Mouse (Mus musculus) E14TG2a.4 (cell line): Measurements from ENCODE around the gene Gm5767.

Experiments used
- H3K27me3 ChIP-seq: 2 replicates; pipeline ENCODE4 v1.6.1; 2014; ENCODE audit warnings: low read length, control low read depth; ENCODE audit not compliant: insufficient read depth
- H3K36me3 ChIP-seq: 2 replicates; pipeline ENCODE4 v1.6.1; 2014; ENCODE audit warnings: low read length, control low read depth; ENCODE audit not compliant: insufficient read depth
- H3K4me1 ChIP-seq: replicated peaks from 2 replicates; pipeline ENCODE4 v1.6.1; 2014; ENCODE audit warnings: low read depth, low read length, control low read depth
- H3K4me3 ChIP-seq: replicated peaks from 2 replicates; pipeline ENCODE4 v1.5.1; 2014; ENCODE audit warnings: mild to moderate bottlenecking, low read length
- H3K9me3 ChIP-seq: 2 replicates; pipeline ENCODE4 v1.6.1; 2014; ENCODE audit warnings: low read length, control low read depth
- CTCF ChIP-seq: conservative IDR thresholded peaks from 2 replicates; pipeline ENCODE4 v1.5.1; 2014; ENCODE audit warnings: low read length
- NANOG ChIP-seq: IDR thresholded peaks from 2 replicates; pipeline ENCODE4 v1.6.1; 2014; ENCODE audit warnings: borderline replicate concordance, low read length, mixed read lengths
- POU5F1 ChIP-seq: IDR thresholded peaks from 2 replicates; pipeline ENCODE4 v1.6.1; 2014; ENCODE audit warnings: low read length, borderline replicate concordance

The Gm5767 gene

GRCm38 (mm10) chr16:8711998-8712397 is 31.4 kb downstream of the Gm5767 start:
- Histone ChIP-seq H3K4me3 (no peak overlapping the region), H3K27me3 (no peaks in the 10 kb centered on the region), H3K4me1 (peaks cover 100% of the 10 kb centered on the region), H3K9me3 (no peaks in the 10 kb centered on the region), H3K36me3 (peaks cover 100% of the 10 kb centered on the region)
- no peak for TF ChIP-seq NANOG

- peaks cover 98% of the 10 kb centered on the region for H3K4me1 ChIP-seq
- peaks cover 97% of the 10 kb centered on the region for H3K36me3 ChIP-seq
- H3K4me3 ChIP-seq = no peak overlapping the region
- no peaks in the 10 kb centered on the region for H3K27me3 ChIP-seq
- no peaks in the 10 kb centered on the region for H3K9me3 ChIP-seq
- TF ChIP-seq CTCF (no peak), POU5F1 (no peak), NANOG (no peak)
Measured at GRCm38 (mm10) chr16:8714851-8715250, 34.3 kb downstream of the Gm5767 start.

GRCm38 (mm10) chr16:8715513-8716080 is 35.0 kb downstream of the Gm5767 start:
- Histone ChIP-seq H3K36me3 (peaks cover 96% of the 10 kb centered on the region), H3K4me3 (no peak overlapping the region), H3K4me1 (peaks cover 98% of the 10 kb centered on the region), H3K9me3 (no peaks in the 10 kb centered on the region), H3K27me3 (no peaks in the 10 kb centered on the region)
- TF ChIP-seq NANOG (no peak), CTCF (no peak), POU5F1 (no peak)

GRCm38 (mm10) chr16:8716300-8716699 is 35.7 kb downstream of the Gm5767 start:
- H3K4me3 ChIP-seq = no peak overlapping the region
- peaks cover 98% of the 10 kb centered on the region for H3K4me1 ChIP-seq
- peaks cover 95% of the 10 kb centered on the region for H3K36me3 ChIP-seq
- no peaks in the 10 kb centered on the region for H3K27me3 ChIP-seq
- no peaks in the 10 kb centered on the region for H3K9me3 ChIP-seq
- no peak for TF ChIP-seq NANOG
- TF ChIP-seq POU5F1 = no peak
- no peak for TF ChIP-seq CTCF

- Histone ChIP-seq H3K9me3 (no peaks in the 10 kb centered on the region), H3K36me3 (peaks cover 95% of the 10 kb centered on the region), H3K4me1 (peaks cover 98% of the 10 kb centered on the region), H3K4me3 (no peak overlapping the region), H3K27me3 (no peaks in the 10 kb centered on the region)
- TF ChIP-seq CTCF (no peak), POU5F1 (no peak), NANOG (no peak)
Measured at GRCm38 (mm10) chr16:8717744-8718143, 37.2 kb downstream of the Gm5767 start.

GRCm38 (mm10) chr16:8720447-8720846 is 39.9 kb downstream of the Gm5767 start:
- no peaks in the 10 kb centered on the region for H3K9me3 ChIP-seq
- peaks cover 97% of the 10 kb centered on the region for H3K4me1 ChIP-seq
- TF ChIP-seq POU5F1 (no peak), NANOG (no peak), CTCF (no peak)
- no peaks in the 10 kb centered on the region for H3K27me3 ChIP-seq
- H3K36me3 ChIP-seq = peaks cover 82% of the 10 kb centered on the region
- no peak overlapping the region for H3K4me3 ChIP-seq

DNA sequence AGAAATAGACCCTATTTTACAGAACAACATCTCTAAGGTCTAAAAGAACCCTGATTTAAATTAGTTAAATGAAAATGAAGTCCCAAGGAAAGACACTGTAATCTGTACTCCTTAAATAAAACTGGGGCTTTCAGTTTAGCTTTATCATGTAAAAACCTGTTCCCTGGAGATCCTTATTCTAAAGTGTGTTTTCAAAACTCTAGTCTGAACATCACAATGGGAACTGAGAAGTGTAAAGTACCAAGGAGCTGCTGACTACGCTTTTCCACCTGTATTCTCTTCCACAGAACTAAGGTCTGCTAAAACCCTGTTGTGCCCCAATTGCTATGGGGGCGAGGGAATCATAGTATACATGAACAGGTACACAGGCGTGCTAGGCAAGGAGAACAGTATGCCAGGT is 43.5 kb downstream of the Gm5767 start:
- no peaks in the 10 kb centered on the region for H3K9me3 ChIP-seq
- H3K4me3 ChIP-seq = peak overlapping the region; percentile 24; the same call in 1 of the 2 replicates

DNA sequence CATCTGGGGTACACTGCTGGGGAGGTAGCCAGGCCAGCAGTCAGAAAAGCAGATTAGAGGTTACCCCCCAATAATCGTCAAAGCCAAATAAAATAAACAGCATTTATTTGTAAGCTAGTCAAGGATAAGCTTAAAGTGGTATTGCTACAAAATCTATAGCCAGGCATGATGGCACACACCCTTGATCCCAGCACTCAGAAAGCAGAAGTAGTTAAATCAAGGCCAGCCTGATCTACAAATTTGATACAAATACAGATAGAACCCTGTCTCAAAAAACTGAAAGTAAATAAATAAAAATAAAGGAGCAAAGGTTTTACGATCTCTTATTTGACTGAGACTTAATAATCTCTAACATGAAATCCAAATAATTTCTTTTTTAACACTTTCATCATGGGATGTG is 45.2 kb downstream of the Gm5767 start:
- H3K36me3 ChIP-seq = peaks cover 78% of the 10 kb centered on the region
- TF ChIP-seq CTCF (no peak), POU5F1 (no peak), NANOG (no peak)
- no peaks in the 10 kb centered on the region for H3K27me3 ChIP-seq
- no peak overlapping the region for H3K4me3 ChIP-seq
- H3K4me1 ChIP-seq = peaks cover 96% of the 10 kb centered on the region
- no peaks in the 10 kb centered on the region for H3K9me3 ChIP-seq

More for the DNA sequence above, 43.5 kb downstream of the Gm5767 start:
- TF ChIP-seq POU5F1 (no peak), CTCF (no peak), NANOG (peak; percentile 74; the same call in 1 of the 2 replicates)
- Histone ChIP-seq H3K27me3 (no peaks in the 10 kb centered on the region), H3K36me3 (peaks cover 78% of the 10 kb centered on the region), H3K4me1 (peaks cover 96% of the 10 kb centered on the region)
